Mouse (Mus musculus) CH12.LX (cell line): ENCODE data around the gene Xrcc6. TPM values are rescaled to one million over a fixed set of nuclear protein-coding genes. Genes with fewer than 3 reads are reported as not detected.

Source experiments
- DNase-seq: peaks from one replicate; pipeline ENCODE4 v3.0.0-alpha.2; 2013; ENCODE audit errors: extremely low read depth
- H3K27ac ChIP-seq: 2 replicates; pipeline ENCODE4 v1.5.1; 2012; ENCODE audit warnings: low read depth, mild to moderate bottlenecking, control low read depth, moderate library complexity; ENCODE audit not compliant: insufficient read depth
- H3K27me3 ChIP-seq: replicated peaks from 2 replicates; pipeline ENCODE3; 2012; ENCODE audit warnings: inconsistent platforms
- H3K36me3 ChIP-seq, 2 experiments: replicated peaks in 1 of 2; 2 replicates each; pipeline versions ENCODE3 to v1.6.1; 2012; ENCODE audit warnings: inconsistent platforms in 1 of 2, low read length in 1 of 2, mild to moderate bottlenecking in 1 of 2, mixed read lengths in 1 of 2, moderate library complexity in 1 of 2; ENCODE audit not compliant: control insufficient read depth in 1 of 2, insufficient read depth in 1 of 2
- H3K4me1 ChIP-seq, 2 experiments: 2 replicates each; pipeline ENCODE4 v1.6.1; 2012; ENCODE audit warnings: inconsistent platforms in 1 of 2, moderate library complexity in 1 of 2; ENCODE audit not compliant: insufficient read depth in 2 of 2, control insufficient read depth in 1 of 2
- H3K4me2 ChIP-seq: 2 replicates; pipeline ENCODE4 v1.6.1; 2012; ENCODE audit warnings: low read depth, mild to moderate bottlenecking, control low read depth; ENCODE audit not compliant: poor library complexity, insufficient read depth, severe bottlenecking
- H3K4me3 ChIP-seq, 3 experiments: fragments of 150-350 bp in 1 of 3; sonication (generic) in 1 of 3; replicated peaks in 1 of 3; 2 replicates each; pipeline versions ENCODE3 to v1.5.1; 2011 to 2012; ENCODE audit warnings: low read depth in 2 of 3, low read length in 2 of 3, mild to moderate bottlenecking in 2 of 3, moderate library complexity in 2 of 3, control low read depth in 1 of 3, improper control_type of control experiment in 1 of 3, inconsistent platforms in 1 of 3, mixed read lengths in 1 of 3; ENCODE audit not compliant: poor library complexity in 1 of 3
- H3K79me2 ChIP-seq: replicated peaks from 2 replicates; pipeline ENCODE4 v1.6.1; 2012; ENCODE audit warnings: mild to moderate bottlenecking, moderate library complexity; ENCODE audit not compliant: control insufficient read depth, poor library complexity, insufficient read depth, severe bottlenecking; ENCODE audit errors: extremely low read depth
- H3K9ac ChIP-seq: 2 replicates; pipeline ENCODE4 v1.6.1; 2012; ENCODE audit warnings: low read depth, mild to moderate bottlenecking, control low read depth, moderate library complexity; ENCODE audit not compliant: insufficient read depth
- H3K9me3 ChIP-seq: replicated peaks from 2 replicates; pipeline ENCODE3; 2012; ENCODE audit warnings: low read length, inconsistent platforms, mixed read lengths
- BHLHE40 ChIP-seq: IDR thresholded peaks from 2 replicates; pipeline ENCODE4 v1.6.1; 2011; ENCODE audit warnings: mild to moderate bottlenecking, low read depth, low read length, improper control_type of control experiment
- CHD2 ChIP-seq: IDR thresholded peaks from 2 replicates; pipeline ENCODE4 v1.6.1; 2011; ENCODE audit warnings: low read length, improper control_type of control experiment
- ELF1 ChIP-seq: IDR thresholded peaks from 2 replicates; pipeline ENCODE4 v1.6.1; 2014; ENCODE audit warnings: low read depth, mild to moderate bottlenecking, inconsistent platforms, low read length, improper control_type of control experiment
- ETS1 ChIP-seq: conservative IDR thresholded peaks from 2 replicates; pipeline ENCODE4 v1.6.1; 2012; ENCODE audit warnings: low read depth, mild to moderate bottlenecking, inconsistent platforms, low read length, improper control_type of control experiment, moderate library complexity
- IRF4 ChIP-seq: IDR thresholded peaks from 2 replicates; pipeline ENCODE4 v1.6.1; 2014; ENCODE audit warnings: low read depth, mild to moderate bottlenecking, inconsistent platforms, low read length, improper control_type of control experiment
- KAT2A ChIP-seq: IDR thresholded peaks from 2 replicates; pipeline ENCODE4 v1.6.1; 2012; ENCODE audit warnings: low read length, improper control_type of control experiment, inconsistent platforms; ENCODE audit not compliant: insufficient replicate concordance
- MAFK ChIP-seq: IDR thresholded peaks from 2 replicates; pipeline ENCODE4 v1.6.1; 2011; ENCODE audit warnings: low read length, improper control_type of control experiment; ENCODE audit not compliant: insufficient replicate concordance
- NRF1 ChIP-seq: IDR thresholded peaks from 2 replicates; pipeline ENCODE4 v1.6.1; 2014; ENCODE audit warnings: low read depth, mild to moderate bottlenecking, inconsistent platforms, low read length, improper control_type of control experiment, moderate library complexity
- POLR2A ChIP-seq: IDR thresholded peaks from 2 replicates; pipeline ENCODE4 v1.6.1; 2011; ENCODE audit warnings: low read depth, mild to moderate bottlenecking, improper control_type of control experiment, low read length
- TBP ChIP-seq: conservative IDR thresholded peaks from 2 replicates; pipeline ENCODE4 v1.6.1; 2011; ENCODE audit warnings: low read depth, low read length, improper control_type of control experiment
- TCF12 ChIP-seq: IDR thresholded peaks from 2 replicates; pipeline ENCODE4 v1.6.1; 2014; ENCODE audit warnings: low read depth, mild to moderate bottlenecking, inconsistent platforms, low read length, improper control_type of control experiment
- ZNF384 ChIP-seq: IDR thresholded peaks from 2 replicates; pipeline ENCODE4 v1.6.1; 2012; ENCODE audit warnings: low read depth, low read length, improper control_type of control experiment, inconsistent platforms
- dilution Hi-C: fragments of 300-500 bp; cut with MboI; formaldehyde crosslinking; loops from 2 replicates; pipeline ENCODE4 v1.14.3; 2020; ENCODE audit warnings: low sequenced_read_pairs; ENCODE audit not compliant: extremely low pct_unique_long_range_greater_than_20kb, extremely low pct_ligation_motif_present
- in situ Hi-C: fragments of 300-500 bp; cut with MboI; formaldehyde crosslinking; loops from 3 replicates; pipeline ENCODE4 v1.14.3; 2019; ENCODE audit warnings: low sequenced_read_pairs, low pct_ligation_motif_present, low pct_unique_long_range_greater_than_20kb, mixed read lengths
- polyA plus RNA-seq: library from polyadenylated mRNA; unstranded; fragments of >175 nt; gene quantifications from 2 replicates; pipeline ENCODE4 v1.2.1, GENCODE M21; 2012; ENCODE audit warnings: low read depth; ENCODE audit not compliant: insufficient read length
- total RNA-seq, 2 experiments: library from RNA; depleted of rRNA; stranded (reverse); fragments of 300-350 nt in 1 of 2; fragments of >200 nt in 1 of 2; gene quantifications; 2 replicates each; pipeline ENCODE4 v1.2.3; 2012 to 2014

The Xrcc6 gene
- total and polyA plus RNA-seq, 3 experiments, result 67.3 to 83.5 (median 80.8) TPM

DNA sequence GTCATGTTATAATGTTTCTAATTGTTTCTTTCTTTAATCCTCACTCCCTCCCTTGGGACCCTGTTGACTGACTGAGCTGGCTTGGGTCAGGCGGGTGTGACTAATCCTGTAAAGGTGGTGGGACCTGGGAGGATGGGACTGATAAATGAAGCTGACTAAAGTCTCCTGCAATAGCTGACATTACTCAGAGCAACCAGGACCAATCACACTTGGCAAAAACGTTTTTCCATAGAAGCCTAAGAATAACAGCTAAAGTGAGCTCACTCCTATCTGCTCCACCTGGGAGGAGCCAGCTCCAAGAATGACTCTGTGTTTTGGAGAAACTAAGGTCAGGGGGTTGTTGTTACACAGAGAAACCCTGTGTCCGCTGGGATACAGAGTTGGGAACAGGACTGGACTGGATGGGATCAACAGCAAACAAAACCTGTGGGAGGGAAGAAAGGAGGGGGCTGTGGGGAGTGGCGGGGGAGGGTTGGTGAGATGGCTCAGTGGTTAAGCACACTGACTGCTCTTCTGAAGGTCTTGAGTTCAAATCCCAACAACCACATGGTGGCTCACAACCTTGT lies 22.6 kb upstream of the Xrcc6 start:
- no peak overlapping the region for H3K4me2 ChIP-seq
- H3K4me3 ChIP-seq, result no peak overlapping the region
- H3K27ac ChIP-seq, result no peak overlapping the region
- no peak overlapping the region for H3K9ac ChIP-seq
- H3K27me3 ChIP-seq, result no peaks in the 10 kb centered on the region
- peaks cover 3% of the 10 kb centered on the region for H3K9me3 ChIP-seq
- H3K79me2 ChIP-seq, result no peaks in the 10 kb centered on the region
- TF ChIP-seq BHLHE40, result 0 out of 2 replicates have a peak, but pooled peaks have one; percentile 22
- no peak for TF ChIP-seq KAT2A
- no peak for TF ChIP-seq ELF1
- TF ChIP-seq ZNF384, result no peak
- no peak for TF ChIP-seq POLR2A
- TF ChIP-seq TBP, result no peak
- TF ChIP-seq, all 38 proteins: peak for 1
- peaks cover 26 to 51% of the 10 kb centered on the region in 2 experiments for H3K4me1 ChIP-seq
- dilution Hi-C loops (no loop called here), in situ Hi-C loops (no loop called here)
- H3K36me3 ChIP-seq, result no peaks in the 10 kb centered on the region
- peak; percentile 40 for DNase-seq

DNA sequence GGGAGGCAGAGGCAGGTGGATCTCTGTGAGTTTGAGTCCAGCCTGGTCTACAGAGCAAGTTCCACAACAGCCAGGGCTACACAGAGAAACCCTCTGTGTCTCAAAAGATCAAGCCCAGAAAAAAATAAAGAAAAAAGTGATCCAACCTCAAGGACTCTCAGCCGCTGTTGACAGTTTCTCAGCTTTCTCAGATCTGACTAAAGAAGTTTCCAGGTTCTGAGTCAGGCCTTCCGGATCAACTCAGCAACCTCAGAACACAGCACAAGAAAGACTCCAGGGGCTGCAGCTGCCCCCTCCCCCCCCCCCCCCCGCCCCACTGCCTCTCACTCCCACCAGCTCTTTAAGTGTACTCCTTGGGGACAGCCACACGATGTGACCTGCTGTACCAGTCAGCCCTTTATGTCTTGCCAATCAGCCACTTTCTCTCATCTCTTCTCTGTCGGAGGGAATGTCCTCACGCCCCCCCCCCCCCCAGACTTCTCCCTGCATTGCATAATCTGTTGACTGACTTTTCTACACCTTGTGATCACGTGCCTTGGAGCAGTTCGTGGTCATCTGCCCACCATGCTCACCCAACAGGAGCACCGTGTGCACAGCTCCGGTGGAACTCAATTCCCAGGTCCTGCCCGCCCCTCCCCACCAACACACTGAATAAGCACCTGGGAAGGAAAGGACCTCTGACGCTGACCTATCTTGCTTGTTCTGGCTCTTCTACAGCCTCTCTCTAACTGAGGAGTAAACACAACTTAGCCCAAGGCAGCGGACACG lies 21.4 kb upstream of the Xrcc6 start:
- Histone ChIP-seq H3K9me3 (peaks cover 3% of the 10 kb centered on the region), H3K9ac (peak overlapping the region; percentile 23; the same call in 1 of the 2 replicates), H3K4me1 (peaks cover 26 to 58% of the 10 kb centered on the region in 2 experiments), H3K27me3 (no peaks in the 10 kb centered on the region), H3K4me2 (no peak overlapping the region), H3K27ac (no peak overlapping the region), H3K79me2 (no peaks in the 10 kb centered on the region), H3K4me3 (no peak overlapping the region), H3K36me3 (no peaks in the 10 kb centered on the region)
- DNase-seq, result no peak
- dilution Hi-C loops, result no loop called here
- no peak for TF ChIP-seq NRF1
- TF ChIP-seq KAT2A, result no peak
- TF ChIP-seq BHLHE40, result peak; percentile 12; the same call in 1 of the 2 replicates
- TF ChIP-seq IRF4, result 0 out of 2 replicates have a peak, but pooled peaks have one; percentile 17
- 0 out of 2 replicates have a peak, but pooled peaks have one; percentile 14 for TF ChIP-seq ELF1
- TF ChIP-seq TCF12, result no peak
- in situ Hi-C loops, result no loop called here

DNA sequence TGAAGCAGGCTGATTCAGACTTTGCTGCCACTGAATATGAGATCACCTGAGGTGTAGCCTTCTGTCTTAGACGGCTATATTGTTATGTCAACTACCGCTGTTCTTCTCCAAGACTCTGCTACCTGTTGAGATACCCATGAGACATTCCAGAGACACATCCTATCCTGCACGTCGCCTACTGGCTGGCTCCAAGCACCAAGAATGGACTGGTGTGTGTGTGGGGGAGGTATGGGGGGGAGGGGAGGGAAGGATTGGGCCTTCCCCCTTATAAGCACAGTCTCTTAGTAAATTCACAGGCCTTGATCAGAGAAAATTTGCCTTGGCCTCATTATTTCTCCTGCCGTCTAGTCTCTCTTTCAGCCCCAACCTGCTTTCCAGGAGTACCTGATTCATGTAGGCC lies 19.8 kb upstream of the Xrcc6 start:
- no peak overlapping the region for H3K4me3 ChIP-seq
- in situ Hi-C loops, result no loop called here
- dilution Hi-C loops, result no loop called here

More for the DNA sequence above, 19.8 kb upstream of the Xrcc6 start:
- TF ChIP-seq MAFK (no peak), ETS1 (no peak), IRF4 (peak; percentile 33; the same call in 1 of the 2 replicates), POLR2A (no peak), CHD2 (peak; percentile 64)
- TF ChIP-seq, all 38 proteins: peak for 2
- H3K27me3 ChIP-seq, result no peaks in the 10 kb centered on the region
- H3K9ac ChIP-seq, result no peak overlapping the region
- peaks cover 26 to 54% of the 10 kb centered on the region in 2 experiments for H3K4me1 ChIP-seq
- DNase-seq, result no peak
- no peaks in the 10 kb centered on the region for H3K36me3 ChIP-seq
- peak overlapping the region; percentile 34 for H3K4me2 ChIP-seq
- no peaks in the 10 kb centered on the region for H3K79me2 ChIP-seq
- peak overlapping the region; percentile 72 for H3K27ac ChIP-seq
- peaks cover 3% of the 10 kb centered on the region for H3K9me3 ChIP-seq
